Mouse (Mus musculus) CD4-positive naive resting alpha-beta T cell, adult 76 days (primary cell): Measurements from ENCODE around the gene Gm19668. TPM values are rescaled to one million over a fixed set of nuclear protein-coding genes. Genes with fewer than 3 reads are reported as not detected.

Experiments
- total RNA-seq: library from RNA; stranded (reverse); gene quantifications from one replicate; pipeline ENCODE4 v1.2.4, GENCODE M21; 2023

Gene Gm19668
- total RNA-seq = not detected

DNA sequence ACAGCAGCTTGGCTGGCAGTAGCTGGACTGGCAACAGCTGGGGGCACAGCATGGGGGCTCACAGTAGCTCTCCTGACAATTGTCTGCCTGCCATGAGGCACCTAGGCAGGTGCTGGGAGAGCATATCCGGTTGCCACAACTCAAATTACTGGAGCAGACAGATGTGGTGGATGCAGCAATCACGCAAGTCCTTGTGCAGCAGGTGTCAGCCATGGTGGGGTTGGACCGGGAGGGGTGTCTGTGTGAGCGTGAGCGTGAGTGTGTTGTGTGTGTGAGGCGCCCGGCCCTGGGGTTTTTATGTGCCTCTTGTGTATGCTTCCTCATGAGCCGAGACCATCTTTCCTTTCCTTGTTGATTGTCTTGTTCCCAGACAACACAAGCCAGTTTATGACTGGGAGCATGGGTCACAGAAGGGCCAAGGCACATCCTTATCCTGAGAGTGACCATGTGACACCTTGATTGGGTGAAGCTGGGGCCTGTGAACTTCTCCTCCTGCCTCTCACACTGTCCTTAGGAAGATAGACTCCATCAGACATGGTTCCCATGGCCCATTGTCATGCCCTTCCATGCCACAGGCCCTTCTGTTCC lies at the start of gene Gm19668:
Gm19668 (minus strand) TSS at position 213 of the 588 bp plus-strand sequence.

DNA sequence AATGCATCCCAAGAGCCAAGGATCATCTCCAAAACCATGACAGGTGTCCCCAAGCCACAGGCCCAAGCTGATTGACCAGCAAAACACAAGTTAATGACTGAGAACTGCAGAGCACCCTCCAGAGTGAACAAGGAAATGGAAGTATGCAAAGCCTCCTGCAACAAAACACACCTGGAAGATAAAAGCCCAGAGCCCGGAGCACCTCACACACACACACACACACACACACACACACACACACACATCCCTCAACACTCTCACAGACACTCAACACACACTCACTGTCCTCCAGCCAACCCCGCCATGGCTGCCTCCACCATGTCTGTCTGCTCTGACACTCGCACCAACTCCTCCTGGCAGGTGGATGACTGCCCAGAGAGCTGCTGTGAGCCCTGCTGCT lies 47.6 kb upstream of the Gm19668 start, which contains the start of gene Gm36176:
Gm36176 (plus strand) TSS at position 301 of the 400 bp plus-strand sequence.

GRCm38 (mm10) chr10:77835647-77836046 lies 36.7 kb upstream of the Gm19668 start, which contains the start of gene Krtap10-10:
Gene Krtap10-10, plus strand, starts transcription at chr10:77835947.

GRCm38 (mm10) chr10:77826951-77827350 lies 28.0 kb upstream of the Gm19668 start, which contains the start of gene Krtap10-4:
Gene Krtap10-4, minus strand, starts transcription at chr10:77827095.

GRCm38 (mm10) chr10:77814382-77814781 lies 15.4 kb upstream of the Gm19668 start, which contains the start of gene Gm2696:
Gene Gm2696, plus strand, starts transcription at chr10:77814682.

DNA sequence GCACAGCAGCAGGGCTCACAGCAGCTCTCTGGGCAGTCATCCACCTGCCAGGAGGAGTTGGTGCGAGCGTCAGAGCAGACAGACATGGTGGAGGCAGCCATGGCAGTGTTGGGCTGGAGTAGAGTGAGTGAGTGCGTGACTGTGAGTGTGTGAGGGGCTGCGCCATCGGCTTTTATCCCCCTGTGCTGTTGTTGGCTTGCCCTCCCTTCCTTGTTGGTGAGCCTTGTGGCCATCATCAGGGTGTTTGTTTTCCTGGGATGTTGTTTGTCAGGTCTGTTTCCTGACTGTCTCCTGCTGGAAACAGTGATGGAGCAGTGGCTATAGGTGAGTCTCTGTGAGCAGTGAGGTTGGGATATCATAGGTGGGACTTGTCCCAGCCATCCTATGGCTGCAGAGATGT lies 12.8 kb upstream of the Gm19668 start, which contains the start of gene Gm9507:
Gm9507 (minus strand) TSS at position 101 of the 400 bp plus-strand sequence.

GRCm38 (mm10) chr10:77794976-77795375 lies 4.0 kb downstream of the Gm19668 start, which contains the start of gene Gm9639:
Gene Gm9639, minus strand, starts transcription at chr10:77795076.

DNA sequence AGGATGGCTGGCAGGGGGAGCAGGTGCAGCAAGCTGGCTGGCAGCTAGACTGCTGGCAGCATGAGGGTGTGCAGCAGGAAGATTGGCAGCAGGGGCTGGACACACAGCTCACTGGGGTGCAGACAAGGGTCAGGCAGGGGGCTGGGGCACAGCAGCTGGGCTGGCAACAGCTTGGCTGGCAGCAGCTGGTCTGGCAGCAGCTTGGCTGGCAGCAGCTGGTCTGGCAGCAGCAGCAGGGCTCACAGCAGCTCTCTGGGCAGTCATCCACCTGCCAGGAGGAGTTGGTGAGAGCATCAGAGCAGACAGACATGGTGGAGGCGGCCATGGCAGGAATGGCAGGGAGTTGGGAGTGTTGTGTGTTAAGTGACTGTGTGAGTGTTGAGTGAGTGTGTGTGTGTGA lies 11.1 kb downstream of the Gm19668 start, which contains the start of gene Gm7137:
Gm7137 (minus strand) TSS at position 325 of the 400 bp plus-strand sequence.

GRCm38 (mm10) chr10:77782442-77782841 lies 16.5 kb downstream of the Gm19668 start, which contains the start of gene Gm3250:
Gene Gm3250, minus strand, starts transcription at chr10:77782542.

GRCm38 (mm10) chr10:77776844-77777243 lies 22.1 kb downstream of the Gm19668 start, which contains the start of gene Gm7138:
Gene Gm7138, minus strand, starts transcription at chr10:77776944.

GRCm38 (mm10) chr10:77771225-77771624 lies 27.7 kb downstream of the Gm19668 start, which contains the start of gene Gm3238:
Gene Gm3238, minus strand, starts transcription at chr10:77771325.

GRCm38 (mm10) chr10:77759582-77759981 lies 39.4 kb downstream of the Gm19668 start, which contains the start of gene Gm3233:
Gene Gm3233, minus strand, starts transcription at chr10:77759682.

GRCm38 (mm10) chr10:77751254-77751653 lies 47.7 kb downstream of the Gm19668 start, which contains the start of gene Gm9736:
Gene Gm9736, minus strand, starts transcription at chr10:77751354.

Other genes with a start within 250 kb of the Gm19668 start
- 100 TPM for gene Pttg1ip, start 217.4 kb downstream of the Gm19668 start, total RNA-seq
- gene Sumo3, start 193.0 kb downstream of the Gm19668 start, total RNA-seq = 67.6 TPM
- gene Gm49325, start 192.9 kb downstream of the Gm19668 start, total RNA-seq = not detected
- gene Ube2g2, start 176.9 kb downstream of the Gm19668 start, total RNA-seq = 34.7 TPM
- gene Tspear, start 112.6 kb downstream of the Gm19668 start, total RNA-seq = 0.64 TPM
- not detected for gene Gm19402, start 108.4 kb downstream of the Gm19668 start, total RNA-seq
- not detected for gene Gm9508, start 101.9 kb downstream of the Gm19668 start, total RNA-seq
- not detected for gene Gm10272, start 92.5 kb downstream of the Gm19668 start, total RNA-seq
- gene Gm10024, start 87.7 kb downstream of the Gm19668 start, total RNA-seq = not detected
- gene Gm10142, start 83.3 kb downstream of the Gm19668 start, total RNA-seq = not detected
- gene Krtap12-1, start 78.5 kb downstream of the Gm19668 start, total RNA-seq = not detected
- not detected for gene Gm10100, start 72.6 kb downstream of the Gm19668 start, total RNA-seq
- not detected for gene Gm18596, start 56.5 kb downstream of the Gm19668 start, total RNA-seq
- not detected for gene Gm9736, start 47.8 kb downstream of the Gm19668 start, total RNA-seq
- gene Gm3233, start 39.5 kb downstream of the Gm19668 start, total RNA-seq = not detected
- not detected for gene Gm3238, start 27.8 kb downstream of the Gm19668 start, total RNA-seq
- gene Gm7138, start 22.2 kb downstream of the Gm19668 start, total RNA-seq = not detected
- gene Gm3250, start 16.6 kb downstream of the Gm19668 start, total RNA-seq = not detected
- not detected for gene Gm7137, start 10.9 kb downstream of the Gm19668 start, total RNA-seq
- not detected for gene Gm9639, start 4.1 kb downstream of the Gm19668 start, total RNA-seq
- gene Gm9507, start 12.7 kb upstream of the Gm19668 start, total RNA-seq = not detected
- not detected for gene Gm2696, start 15.5 kb upstream of the Gm19668 start, total RNA-seq
- gene Krtap10-4, start 28.0 kb upstream of the Gm19668 start, total RNA-seq = not detected
- gene Krtap10-10, start 36.8 kb upstream of the Gm19668 start, total RNA-seq = not detected
- gene Gm36176, start 47.7 kb upstream of the Gm19668 start, total RNA-seq = not detected
- not detected for gene Gm10318, start 53.7 kb upstream of the Gm19668 start, total RNA-seq
- gene Gm3285, start 62.8 kb upstream of the Gm19668 start, total RNA-seq = not detected
- gene Lrrc3, start 103.4 kb upstream of the Gm19668 start, total RNA-seq = not detected
- 4.7 TPM for gene Trpm2, start 171.4 kb upstream of the Gm19668 start, total RNA-seq
- 6.0 TPM for gene 1810043G02Rik, start 179.4 kb upstream of the Gm19668 start, total RNA-seq
- 110 TPM for gene Pfkl, start 210.9 kb upstream of the Gm19668 start, total RNA-seq
- not detected for gene Dnmt3l, start 242.8 kb upstream of the Gm19668 start, total RNA-seq
- 0.26 TPM for gene Aire, start 244.5 kb upstream of the Gm19668 start, total RNA-seq